Mouse (Mus musculus): ENCODE measurements around the gene Ppox. TPM values are rescaled to one million over a fixed set of nuclear protein-coding genes. Genes with fewer than 3 reads are reported as not detected.

Ppox gene
- polyA plus RNA-seq, 1 experiment: 24.3 TPM

DNA sequence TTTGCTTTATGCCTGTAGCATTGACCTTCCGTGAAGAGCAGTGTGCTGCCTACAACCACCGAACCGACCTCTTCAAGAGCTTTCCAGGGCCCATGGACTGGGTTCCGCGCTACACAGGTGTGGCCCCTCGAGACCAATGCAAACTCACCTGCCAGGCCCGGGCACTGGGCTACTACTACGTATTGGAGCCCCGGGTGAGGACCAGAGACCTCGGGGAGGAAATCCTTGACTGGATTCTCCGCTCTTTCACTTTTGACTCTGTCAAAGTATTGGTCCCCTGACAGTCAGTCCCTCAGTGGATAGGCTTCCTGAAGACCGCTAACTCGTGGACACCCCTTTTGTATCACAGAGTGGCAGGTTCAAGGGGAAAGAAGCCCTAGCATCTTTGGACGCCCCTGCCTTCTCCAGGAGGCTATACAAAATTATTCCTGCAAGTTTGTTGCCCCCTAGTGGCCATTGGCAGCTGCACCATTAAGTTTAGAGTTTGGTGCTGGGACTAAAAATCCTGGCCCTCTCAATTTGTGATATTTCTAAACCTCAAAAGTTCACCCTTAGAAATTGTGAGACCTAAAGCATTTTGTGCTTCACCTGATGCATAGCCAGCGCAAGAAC, 23.9 kb downstream of the Ppox start:
- TF ChIP-seq POLR2A (IDR thresholded peaks at IDR 0.05; ENCODE audit: low read depth, low read length) (no peak), CTCF (IDR thresholded peaks at IDR 0.05; ENCODE audit: borderline replicate concordance, insufficient read depth, low read length) (no peak)
- Histone ChIP-seq H3K4me1 (ENCODE audit: control insufficient read depth, insufficient read depth, low read length) (peaks cover 15% of the 10 kb centered on the region), H3K27ac (ENCODE audit: insufficient read depth, low read length) (no peak overlapping the region), H3K4me3 (ENCODE audit: insufficient read depth, low read length) (no peak overlapping the region)

GRCm38 (mm10) chr1:171256095-171256818, 24.7 kb downstream of the Ppox start:
- H3K27ac ChIP-seq (ENCODE audit: insufficient read depth, low read length): no peak overlapping the region
- TF ChIP-seq CTCF (IDR thresholded peaks at IDR 0.05; ENCODE audit: borderline replicate concordance, insufficient read depth, low read length) (peak; percentile 18; the same call in 1 of the 2 replicates), POLR2A (IDR thresholded peaks at IDR 0.05; ENCODE audit: low read depth, low read length) (no peak)
- peaks cover 13% of the 10 kb centered on the region for H3K4me1 ChIP-seq (ENCODE audit: control insufficient read depth, insufficient read depth, low read length)
- no peak overlapping the region for H3K4me3 ChIP-seq (ENCODE audit: insufficient read depth, low read length)

DNA sequence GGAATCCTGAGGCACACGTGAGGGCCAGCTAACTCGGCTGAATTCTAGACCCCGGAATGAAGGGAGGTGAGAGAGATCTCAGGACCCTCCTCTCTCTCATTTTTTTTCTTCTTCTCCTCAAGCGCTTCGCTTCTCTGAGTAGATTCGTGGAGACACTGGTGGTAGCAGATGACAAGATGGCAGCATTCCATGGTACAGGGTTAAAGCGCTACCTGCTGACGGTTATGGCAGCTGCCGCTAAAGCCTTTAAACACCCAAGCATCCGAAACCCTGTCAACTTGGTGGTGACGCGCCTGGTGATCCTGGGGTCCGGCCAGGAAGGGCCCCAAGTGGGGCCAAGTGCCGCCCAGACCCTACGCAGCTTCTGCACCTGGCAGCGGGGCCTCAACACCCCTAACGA, 28.6 kb downstream of the Ppox start:
- TF ChIP-seq CTCF (IDR thresholded peaks at IDR 0.05; ENCODE audit: borderline replicate concordance, insufficient read depth, low read length) (no peak), POLR2A (IDR thresholded peaks at IDR 0.05; ENCODE audit: low read depth, low read length) (no peak)
- H3K4me3 ChIP-seq (ENCODE audit: insufficient read depth, low read length): peak overlapping the region; percentile 23
- H3K4me1 ChIP-seq (ENCODE audit: control insufficient read depth, insufficient read depth, low read length): peaks cover 3% of the 10 kb centered on the region
- H3K27ac ChIP-seq (ENCODE audit: insufficient read depth, low read length): peak overlapping the region; percentile 86

DNA sequence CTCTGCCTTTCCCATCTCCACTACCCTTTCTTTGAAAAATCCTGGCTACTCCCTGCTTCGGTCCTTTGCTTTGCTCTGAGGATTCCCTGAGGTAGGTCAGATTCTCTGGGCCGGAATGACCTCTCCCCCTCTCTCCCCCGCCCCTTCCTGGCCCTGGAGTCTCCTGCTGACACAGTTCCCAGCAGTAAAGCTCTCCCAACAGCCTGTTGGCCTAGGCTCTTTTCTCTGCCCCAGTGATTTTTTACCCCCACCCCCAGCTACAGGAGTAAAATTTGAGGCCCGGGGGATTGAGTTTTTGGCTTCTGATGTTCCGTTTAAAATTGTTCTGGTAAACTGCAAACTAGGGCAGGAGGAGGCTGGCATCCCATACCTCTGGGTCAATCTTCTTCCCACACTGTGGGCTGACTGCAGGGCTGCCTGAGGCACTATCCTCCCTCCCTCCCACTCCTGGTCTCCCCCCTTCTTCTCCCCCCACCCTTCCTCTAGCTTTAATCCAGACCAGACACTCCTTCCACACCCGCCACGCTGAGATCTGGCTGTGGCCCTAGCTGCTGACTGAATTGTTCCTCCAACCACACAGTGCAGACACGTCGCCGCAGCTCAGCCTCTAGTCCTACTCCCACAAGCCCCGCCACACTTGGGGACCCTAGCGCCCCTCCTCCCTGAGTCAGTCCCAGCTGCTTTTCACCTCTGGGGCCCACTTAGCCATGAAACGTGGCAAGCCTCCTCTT, 29.2 kb downstream of the Ppox start:
- H3K4me3 ChIP-seq (ENCODE audit: insufficient read depth, low read length): peak overlapping the region; percentile 24
- TF ChIP-seq POLR2A (IDR thresholded peaks at IDR 0.05; ENCODE audit: low read depth, low read length) (peak; percentile 78), CTCF (IDR thresholded peaks at IDR 0.05; ENCODE audit: borderline replicate concordance, insufficient read depth, low read length) (no peak)
- peaks cover 3% of the 10 kb centered on the region for H3K4me1 ChIP-seq (ENCODE audit: control insufficient read depth, insufficient read depth, low read length)
- peak overlapping the region; percentile 86 for H3K27ac ChIP-seq (ENCODE audit: insufficient read depth, low read length)

GRCm38 (mm10) chr1:171250680-171251593, 30.0 kb downstream of the Ppox start, which contains the start of gene Ndufs2:
Gene Ndufs2, minus strand, starts transcription at chr1:171251388.
- H3K4me1 ChIP-seq (ENCODE audit: control insufficient read depth, insufficient read depth, low read length): peaks cover 3% of the 10 kb centered on the region
- peak within 1 kb of the TSS; percentile 24 for H3K4me3 ChIP-seq (ENCODE audit: insufficient read depth, low read length)

GRCm38 (mm10) chr1:171249913-171250600, 30.9 kb downstream of the Ppox start, which contains the start of gene Adamts4:
Gene Adamts4, plus strand, starts transcription at chr1:171250421.
- Histone ChIP-seq H3K27ac (ENCODE audit: insufficient read depth, low read length) (peak within 1 kb of the TSS; percentile 88), H3K4me3 (ENCODE audit: insufficient read depth, low read length) (peak within 1 kb of the TSS; percentile 24), H3K4me1 (ENCODE audit: control insufficient read depth, insufficient read depth, low read length) (peaks cover 3% of the 10 kb centered on the region)
- TF ChIP-seq POLR2A (IDR thresholded peaks at IDR 0.05; ENCODE audit: low read depth, low read length) (peak; percentile 98), CTCF (IDR thresholded peaks at IDR 0.05; ENCODE audit: borderline replicate concordance, insufficient read depth, low read length) (no peak)

More at GRCm38 (mm10) chr1:171250680-171251593, 30.0 kb downstream of the Ppox start, which contains the start of gene Ndufs2:
- TF ChIP-seq POLR2A (IDR thresholded peaks at IDR 0.05; ENCODE audit: low read depth, low read length): peak; percentile 38
- no peak for TF ChIP-seq CTCF (IDR thresholded peaks at IDR 0.05; ENCODE audit: borderline replicate concordance, insufficient read depth, low read length)
- peak within 1 kb of the TSS; percentile 86 for H3K27ac ChIP-seq (ENCODE audit: insufficient read depth, low read length)

- no peak for TF ChIP-seq CTCF (IDR thresholded peaks at IDR 0.05; ENCODE audit: borderline replicate concordance, insufficient read depth, low read length)
- peak; percentile 20; the same call in 1 of the 2 replicates for TF ChIP-seq POLR2A (IDR thresholded peaks at IDR 0.05; ENCODE audit: low read depth, low read length)
- H3K4me3 ChIP-seq (ENCODE audit: insufficient read depth, low read length): no peak overlapping the region
- peak overlapping the region; percentile 88 for H3K27ac ChIP-seq (ENCODE audit: insufficient read depth, low read length)
- peaks cover 3% of the 10 kb centered on the region for H3K4me1 ChIP-seq (ENCODE audit: control insufficient read depth, insufficient read depth, low read length)
Observed at GRCm38 (mm10) chr1:171248386-171249226, 32.4 kb downstream of the Ppox start.

GRCm38 (mm10) chr1:171247916-171248315, 33.1 kb downstream of the Ppox start:
- Histone ChIP-seq H3K4me1 (ENCODE audit: control insufficient read depth, insufficient read depth, low read length) (peaks cover 3% of the 10 kb centered on the region), H3K27ac (ENCODE audit: insufficient read depth, low read length) (peak overlapping the region; percentile 88), H3K4me3 (ENCODE audit: insufficient read depth, low read length) (no peak overlapping the region)
- TF ChIP-seq CTCF (IDR thresholded peaks at IDR 0.05; ENCODE audit: borderline replicate concordance, insufficient read depth, low read length) (no peak), POLR2A (IDR thresholded peaks at IDR 0.05; ENCODE audit: low read depth, low read length) (no peak)

All from embryonic fibroblast, embryonic 13.5 days (primary cell).